Mouse (Mus musculus) ES-CJ7 (cell line): Measurements from ENCODE around the gene Gls2.

Experiments
- DNase-seq: peaks from one replicate; pipeline ENCODE4 v3.0.0; 2011; ENCODE audit warnings: low read depth, low spot score

Gene Gls2

DNA sequence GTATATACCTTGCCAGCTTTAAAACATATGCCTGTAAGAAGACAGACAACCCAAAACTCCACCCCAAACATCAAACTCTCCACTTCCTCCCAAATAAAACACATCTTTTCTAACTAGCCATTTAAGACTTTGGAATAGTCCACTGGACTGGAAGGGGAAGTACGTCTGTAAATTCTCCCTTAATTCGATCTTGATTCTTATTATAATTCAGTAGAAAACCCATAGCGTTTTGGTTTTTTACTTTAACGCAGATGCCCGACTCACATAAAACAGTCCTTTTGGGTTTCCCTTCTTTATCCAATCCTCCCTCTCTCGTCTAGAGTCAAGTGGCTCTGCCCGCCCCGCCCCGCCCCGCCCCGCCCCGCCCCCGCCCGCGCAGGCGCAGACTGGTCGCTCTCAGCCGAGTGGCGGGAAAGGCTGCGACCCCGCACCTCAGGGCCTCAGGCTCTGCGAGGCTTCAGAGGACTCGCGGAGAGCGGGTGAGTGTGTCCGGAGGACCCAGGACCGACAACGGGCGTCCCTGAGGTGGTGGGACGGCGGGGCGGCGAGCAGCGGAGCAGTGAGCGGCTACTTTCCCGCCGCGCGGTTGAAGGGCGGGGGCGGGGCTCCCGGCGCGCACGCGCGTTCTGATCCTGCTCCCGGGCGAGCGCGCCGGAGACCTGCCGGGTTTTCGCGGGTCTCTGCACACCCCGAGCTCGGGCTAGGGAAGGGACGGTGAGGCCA lies 37.6 kb downstream of the Gls2 start, which contains the start of gene Timeless:
Gene Timeless, plus strand, starts transcription at position 369 of the 723 bp plus-strand sequence.
- DNase-seq, result peak; percentile 66

DNA sequence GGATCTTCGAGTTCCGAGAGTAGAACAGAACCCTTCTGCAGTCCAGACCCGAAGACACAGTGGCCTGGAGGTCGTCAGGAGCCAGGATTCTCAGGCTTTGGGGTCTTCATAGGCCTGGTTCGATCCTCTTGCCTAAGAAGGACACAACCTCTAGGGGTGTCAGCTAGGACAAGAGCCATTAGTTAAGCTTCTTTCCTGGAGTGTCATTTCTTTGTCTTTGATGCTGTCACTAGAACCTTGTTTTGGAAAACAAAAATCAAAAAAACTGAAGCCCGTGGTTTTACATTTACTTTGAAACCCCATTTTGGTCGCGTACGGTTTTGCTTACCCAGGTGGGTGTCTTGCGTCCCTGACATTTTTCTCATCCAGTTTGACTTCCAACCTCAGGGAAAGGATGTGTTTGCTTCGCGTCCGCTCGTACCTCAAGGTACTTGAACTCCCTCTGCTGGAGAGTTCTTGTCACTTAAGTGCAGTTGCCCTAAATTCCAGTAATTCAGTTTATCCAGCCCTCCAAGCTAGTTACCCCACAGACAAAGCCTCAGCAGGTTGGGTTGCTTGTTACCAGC lies 38.2 kb downstream of the Gls2 start:
- peak; percentile 92 for DNase-seq

DNA sequence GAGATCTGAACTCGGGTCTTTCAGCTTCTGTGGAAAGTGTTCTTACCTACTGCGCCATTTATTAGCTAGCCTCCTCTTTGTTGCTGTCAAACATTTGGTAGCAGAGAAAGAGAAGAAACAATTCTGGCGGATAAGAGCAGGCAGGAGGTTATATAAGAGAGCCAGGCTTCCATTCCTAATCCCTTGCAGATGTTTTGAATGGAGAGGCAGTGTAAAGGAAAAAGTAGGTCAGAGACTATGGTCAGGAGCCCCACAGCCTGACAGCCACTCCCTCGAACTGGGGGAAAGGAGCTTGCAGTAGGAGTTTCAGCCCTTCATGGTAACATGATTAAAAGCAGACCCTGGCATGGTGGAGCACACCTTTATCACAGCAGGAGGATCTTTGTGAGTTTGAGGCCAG lies 42.1 kb downstream of the Gls2 start:
- DNase-seq, result no peak

DNA sequence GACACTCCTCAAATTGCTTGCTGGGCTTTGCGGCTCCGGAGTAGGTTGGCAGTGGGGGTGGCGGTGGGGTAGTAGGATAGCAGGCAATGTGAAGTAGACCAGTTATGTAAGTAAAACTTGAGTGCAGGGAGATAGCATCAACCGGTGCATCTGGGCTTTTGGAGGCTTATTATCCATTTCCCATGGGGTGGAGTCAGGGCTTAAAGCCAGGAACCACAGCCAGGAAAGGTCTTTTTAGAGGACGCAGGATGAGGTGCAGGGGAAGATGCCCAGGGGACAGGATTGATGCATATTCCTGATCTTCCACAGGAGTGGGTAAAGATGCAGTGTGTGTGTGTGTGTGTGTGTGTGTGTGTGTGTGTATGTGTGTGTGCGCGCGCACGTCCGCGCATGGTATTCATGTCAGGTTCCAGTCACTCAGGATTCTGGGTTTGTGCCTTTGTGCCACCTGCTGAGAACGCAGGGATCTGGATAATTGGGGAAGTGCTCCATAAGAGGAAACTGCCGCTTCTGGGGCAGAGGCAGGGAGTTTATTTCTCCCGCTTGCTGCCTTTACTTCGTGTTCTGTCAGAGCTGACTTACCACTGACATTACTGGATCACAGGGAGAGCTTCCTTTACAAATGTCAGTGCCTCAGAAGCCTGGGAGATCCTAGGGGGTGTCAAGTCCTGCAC lies 43.7 kb downstream of the Gls2 start:
- no peak for DNase-seq

DNA sequence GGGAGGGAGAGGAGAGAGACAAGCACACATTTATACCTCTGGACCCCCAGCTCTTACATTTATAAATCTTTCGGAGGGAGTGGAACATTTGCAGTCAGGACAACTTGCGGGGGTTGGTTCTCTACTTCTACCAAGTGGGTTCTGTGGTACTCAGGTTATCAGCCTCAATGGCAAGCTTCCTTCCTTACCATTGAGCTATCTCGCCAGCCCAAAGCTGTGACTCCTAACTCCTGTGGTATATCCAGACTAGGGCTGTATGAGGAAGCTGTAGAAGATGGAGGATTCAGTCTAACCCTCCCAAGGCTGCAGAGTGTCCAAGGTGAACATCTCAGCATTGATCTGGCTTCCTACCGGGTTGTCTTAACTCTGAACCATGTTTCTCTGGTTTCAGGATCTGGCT lies 44.9 kb downstream of the Gls2 start:
- DNase-seq, result no peak

DNA sequence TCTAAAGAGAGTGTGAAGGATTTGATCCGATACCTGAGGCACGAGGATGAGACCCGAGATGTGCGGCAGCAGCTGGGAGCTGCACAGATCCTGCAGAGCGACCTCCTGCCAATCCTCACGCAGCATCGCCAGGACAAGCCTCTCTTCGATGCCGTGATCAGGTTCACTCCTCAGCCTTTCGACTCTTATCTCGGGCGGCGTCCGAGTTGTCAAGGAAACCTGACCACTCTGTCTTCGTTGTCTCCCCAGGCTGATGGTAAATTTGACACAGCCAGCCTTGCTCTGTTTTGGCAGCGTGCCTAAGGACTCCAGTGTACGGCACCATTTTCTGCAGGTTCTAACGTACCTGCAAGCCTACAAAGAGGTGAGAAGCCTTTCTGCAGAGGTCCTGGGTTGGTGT lies 45.9 kb downstream of the Gls2 start:
- no peak for DNase-seq

DNA sequence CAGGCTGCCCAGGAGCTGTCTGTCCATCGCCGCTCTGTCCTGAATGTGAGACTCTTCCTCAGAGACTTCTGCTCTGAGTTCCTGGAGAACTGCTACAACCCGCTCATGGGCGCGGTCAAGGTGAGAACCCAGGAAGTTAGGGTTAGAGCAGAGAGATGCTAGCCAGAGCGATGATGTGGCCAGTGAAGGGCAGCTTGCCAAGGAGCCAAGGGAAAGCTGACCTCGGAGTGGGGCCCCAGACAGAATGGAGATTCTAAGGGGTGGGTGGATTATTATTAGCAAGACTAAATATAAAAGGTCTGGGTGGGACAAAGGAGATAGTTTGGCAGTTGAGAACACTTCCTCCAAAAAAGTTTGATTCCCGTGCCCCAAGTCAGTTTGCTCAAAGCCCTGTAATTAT lies 49.0 kb downstream of the Gls2 start:
- no peak for DNase-seq

DNA sequence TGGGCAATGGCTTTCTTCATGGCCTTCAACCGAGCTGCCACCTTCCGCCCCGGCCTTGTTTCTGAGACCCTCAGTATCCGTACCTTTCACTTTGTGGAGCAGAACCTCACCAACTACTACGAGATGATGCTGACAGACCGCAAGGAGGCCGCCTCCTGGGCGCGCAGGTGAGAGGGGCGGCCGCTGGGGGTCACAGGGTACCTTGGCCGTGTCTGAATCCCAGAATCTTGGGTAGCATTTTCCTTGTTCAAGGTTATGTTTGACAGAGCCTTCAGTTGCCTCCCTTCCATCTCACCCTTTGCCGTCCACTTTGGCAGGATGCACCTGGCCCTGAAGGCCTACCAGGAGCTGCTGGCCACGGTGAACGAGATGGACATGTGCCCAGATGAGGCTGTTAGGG lies 49.9 kb downstream of the Gls2 start:
- DNase-seq, result no peak

DNA sequence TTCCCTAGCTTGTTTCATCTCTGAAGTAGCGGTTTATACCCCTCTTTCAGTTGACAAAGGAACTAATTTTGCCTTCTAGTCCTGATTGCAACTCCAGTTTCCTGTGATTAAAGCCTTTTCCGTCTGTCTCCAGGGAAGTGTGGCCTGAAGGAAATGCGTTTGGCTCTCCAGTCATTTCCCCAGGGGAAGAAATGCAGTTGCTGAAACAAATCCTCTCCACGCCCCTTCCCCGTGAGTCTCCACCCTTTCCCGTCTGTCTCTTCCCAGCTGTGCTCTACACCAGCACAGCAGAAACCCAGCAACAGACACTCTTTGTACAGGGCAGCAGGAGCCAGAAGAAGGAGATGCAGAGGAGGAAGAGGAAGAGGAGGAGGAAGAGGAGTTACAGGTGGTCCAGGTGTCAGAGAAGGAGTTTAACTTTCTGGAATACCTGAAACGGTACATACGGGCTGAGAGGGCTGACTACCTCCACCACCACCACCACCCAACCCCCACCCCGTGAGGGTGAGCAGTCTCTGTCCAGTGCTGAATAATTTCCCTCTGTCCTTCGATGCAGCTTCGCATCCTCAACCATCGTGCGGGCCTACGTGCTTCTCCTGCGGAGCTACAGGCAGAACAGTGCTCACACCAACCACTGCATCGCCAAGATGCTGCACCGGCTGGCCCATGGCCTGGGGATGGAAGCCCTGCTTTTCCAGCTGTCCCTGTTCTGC lies 52.9 kb downstream of the Gls2 start:
- DNase-seq, result peak; percentile 85

DNA sequence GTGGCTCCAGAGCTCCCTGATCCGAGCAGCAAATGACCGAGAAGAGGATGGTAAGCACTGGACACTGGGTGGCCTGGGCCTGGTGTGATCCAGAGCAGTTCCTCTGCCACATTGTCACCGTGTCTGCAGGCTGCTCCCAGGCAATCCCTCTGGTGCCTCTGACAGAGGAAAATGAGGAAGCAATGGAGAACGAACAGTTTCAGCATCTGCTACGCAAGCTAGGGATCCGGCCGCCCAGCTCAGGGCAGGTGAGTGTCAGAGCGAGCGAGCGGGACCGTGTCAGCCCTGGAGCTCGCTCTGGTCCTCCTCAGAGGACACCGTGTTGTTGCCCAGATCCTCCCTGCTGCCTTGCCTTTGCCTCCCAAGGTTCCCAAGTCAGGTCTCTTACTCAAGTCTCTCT lies 56.3 kb downstream of the Gls2 start:
- DNase-seq, result no peak

DNA sequence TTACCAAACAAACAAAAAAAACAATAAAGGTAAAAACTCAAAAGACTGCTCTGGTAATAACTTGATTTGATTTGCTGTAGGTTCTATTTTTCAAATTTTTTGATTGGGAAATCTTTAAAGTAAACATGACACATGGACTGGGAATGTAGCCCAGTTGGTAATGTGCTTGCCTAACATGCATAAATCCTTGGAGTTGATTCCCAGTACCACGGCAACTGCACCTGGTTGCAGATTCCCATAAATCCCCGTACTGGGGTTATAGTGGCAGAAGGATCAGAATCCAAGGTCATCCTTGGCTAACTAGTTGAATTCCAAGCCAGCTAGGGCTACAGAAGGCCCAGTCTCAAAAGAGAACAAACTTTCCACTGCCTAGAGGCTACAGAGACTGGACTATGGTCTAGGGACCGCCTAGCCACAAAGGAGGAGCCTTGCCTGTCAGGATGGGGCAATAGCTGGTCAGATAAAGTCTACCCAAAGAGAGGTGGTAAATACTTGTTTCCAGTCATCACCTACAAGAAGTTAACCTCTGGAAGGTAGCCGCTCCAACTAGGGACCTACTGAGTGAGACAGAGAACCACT lies 59.5 kb downstream of the Gls2 start, which contains the start of gene Apon:
Gene Apon, plus strand, starts transcription at position 420 of the 579 bp plus-strand sequence.
- DNase-seq, result no peak

DNA sequence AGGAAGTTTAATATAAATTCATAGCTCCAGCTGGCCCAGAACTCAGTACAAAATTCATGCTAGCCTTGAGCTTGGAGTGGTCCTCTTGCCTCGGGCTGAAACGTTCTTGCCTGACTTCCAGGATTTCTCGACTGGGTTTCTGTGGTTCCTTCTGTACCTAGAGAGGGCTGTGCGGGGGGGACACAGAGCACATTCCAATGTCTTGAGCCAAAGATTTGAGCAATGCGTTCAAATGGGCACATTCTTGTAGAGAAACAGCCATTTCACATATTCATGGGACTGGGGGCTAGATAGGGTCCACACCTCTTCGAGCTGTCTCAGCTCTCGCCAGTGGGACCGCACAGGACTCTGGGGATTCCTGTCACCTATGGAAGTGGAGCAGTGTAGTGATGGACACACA lies 61.7 kb downstream of the Gls2 start:
- DNase-seq, result no peak

DNA sequence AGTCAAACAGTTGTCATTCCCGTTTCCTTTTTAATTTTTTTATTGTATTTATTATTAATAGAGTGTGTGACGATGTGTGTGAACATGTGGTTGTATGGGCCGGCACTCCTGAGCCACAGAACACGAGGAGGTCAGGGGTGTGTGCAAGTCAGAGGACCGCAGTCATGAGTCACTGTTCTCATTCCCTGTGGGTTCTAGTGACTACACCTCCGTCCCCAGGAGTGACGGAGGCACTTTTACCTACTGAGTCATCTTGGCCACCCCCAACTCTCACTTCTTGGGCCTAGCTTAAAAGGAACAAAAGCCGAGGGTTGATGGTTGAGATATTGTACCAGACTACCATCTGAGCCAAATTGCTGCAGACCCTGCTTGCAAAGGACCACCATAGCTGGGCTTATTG lies 62.1 kb downstream of the Gls2 start:
- no peak for DNase-seq

DNA sequence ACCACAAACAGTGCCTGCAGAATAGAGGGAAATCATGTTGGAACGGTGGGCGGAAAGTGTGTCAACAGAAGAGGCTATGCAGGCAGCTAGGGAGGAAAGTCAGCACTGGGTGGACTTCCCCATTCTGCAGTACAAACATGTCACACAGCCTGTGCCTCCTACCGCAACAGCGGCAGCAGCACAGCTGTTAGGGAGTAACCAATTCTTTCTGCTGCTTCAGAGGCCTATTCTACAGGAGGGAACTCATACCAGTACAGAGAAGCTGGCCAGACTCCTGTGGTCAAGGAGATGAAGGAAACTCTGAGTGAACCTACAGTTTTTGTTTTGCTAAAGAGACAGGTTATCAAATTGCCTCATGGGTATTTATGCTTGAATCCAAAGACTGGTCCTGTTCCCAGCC lies 64.7 kb downstream of the Gls2 start:
- DNase-seq, result no peak
